8 mouse cellular contexts compared by ENCODE assay signal in genomic region chr3:83994217-83994839, GRCm38 (mm10). TPM values are rescaled to one million over a fixed set of nuclear protein-coding genes. Genes with fewer than 3 reads are reported as not detected.
A peak's percentile ranks its signal among the peaks of the same experiment; 100 is the strongest.
DNase-seq lines count a peak whose midpoint lies in the region; ATAC-seq and TF ChIP-seq lines count a peak whose summit lies in the region.

No protein-coding gene starts in this region.

- H3K36me3 ChIP-seq in hindbrain, embryonic 12.5 days, result no peaks in the 10 kb centered on the region
- no peaks in the 10 kb centered on the region for H3K36me3 ChIP-seq in liver, embryonic 14.5 days (replicated peaks; ENCODE audit: control insufficient read depth, insufficient read depth, low read depth)

- H3K4me1 ChIP-seq in hindbrain, embryonic 12.5 days, result peaks cover 68% of the 10 kb centered on the region
- peaks cover 2 to 5% of the 10 kb centered on the region in 2 experiments; a peak in 1 of 4 replicates for H3K4me1 ChIP-seq in liver, embryonic 14.5 days (replicated peaks; ENCODE audit: control insufficient read depth in 2 of 2, insufficient read depth in 2 of 2, low read length in 1 of 2)

- no peaks in the 10 kb centered on the region for H3K9me3 ChIP-seq in hindbrain, embryonic 12.5 days (replicated peaks)
- no peaks in the 10 kb centered on the region for H3K9me3 ChIP-seq in liver, embryonic 14.5 days (ENCODE audit: control insufficient read depth, low read length)

- no peaks in the 10 kb centered on the region for H3K27me3 ChIP-seq in hindbrain, embryonic 12.5 days
- no peaks in the 10 kb centered on the region for H3K27me3 ChIP-seq in liver, embryonic 14.5 days (ENCODE audit: control insufficient read depth, insufficient read depth, low read length)

- WGBS in hindbrain, embryonic 12.5 days, result 21% methylated on average over 8 of the region's 8 CpGs
- WGBS in liver, embryonic 14.5 days (ENCODE audit: insufficient replicate concordance), result 61% methylated on average over 8 of the region's 8 CpGs

- intact Hi-C loops in left cerebral cortex, postnatal 4 days (cut with DNase I), result no loop called here

- no peak overlapping the region for H3K4me3 ChIP-seq in hindbrain, embryonic 12.5 days
- no peak overlapping the region for H3K4me3 ChIP-seq in liver, embryonic 14.5 days (ENCODE audit: insufficient read depth in 1 of 2, low read depth in 2 of 2, low read length in 2 of 2)

- DNase-seq in left cerebral cortex, postnatal 4 days, result peak; percentile 39
- no peak for DNase-seq in left cerebral cortex, adult 8-10 months (ENCODE audit: low spot score in 2 of 2)
- DNase-seq in liver, embryonic 14.5 days (ENCODE audit: low read depth in 3 of 3, low spot score in 3 of 3), result no peak
- DNase-seq in retina, embryonic 14.5 days (ENCODE audit: low spot score), result peak; percentile 62
- no peak for DNase-seq in urinary bladder, adult 18-20 months (ENCODE audit: low spot score in 2 of 2)
- DNase-seq in layer of hippocampus, postnatal 14 days (ENCODE audit: low spot score in 2 of 2), result no peak
- no peak for DNase-seq in gastrocnemius, postnatal 10 days

- no peak for TF ChIP-seq EP300 in liver, embryonic 14.5 days (IDR thresholded peaks at IDR 0.05; ENCODE audit: low read depth)

- H3K27ac ChIP-seq in hindbrain, embryonic 12.5 days, result 0 out of 2 replicates have a peak overlapping the region, but pooled peaks have one; percentile 23
- H3K27ac ChIP-seq in liver, embryonic 14.5 days, result no peak overlapping the region

- TF ChIP-seq CTCF in liver, embryonic 14.5 days (IDR thresholded peaks at IDR 0.05; ENCODE audit: low read depth), result no peak

- H3K4me2 ChIP-seq in hindbrain, embryonic 12.5 days (replicated peaks), result no peak overlapping the region
- H3K4me2 ChIP-seq in liver, embryonic 14.5 days (ENCODE audit: low read depth), result no peak overlapping the region

- ATAC-seq in hindbrain, embryonic 12.5 days (ENCODE audit: low FRiP score), result peak; percentile 60
- ATAC-seq in liver, embryonic 14.5 days (ENCODE audit: insufficient read depth), result peak; percentile 40; the same call in 1 of the 2 replicates

- no peak overlapping the region for H3K9ac ChIP-seq in hindbrain, embryonic 12.5 days
- H3K9ac ChIP-seq in liver, embryonic 14.5 days (replicated peaks), result no peak overlapping the region

RNA-seq across cellular contexts. Expression of gene Tmem131l, which starts 45.6 kb away (rescaled TPM):
- 100 to 1,000 TPM in 1 of 2 experiments, 10 to 100 TPM in 1; 91.8 to 110 TPM for total RNA-seq in left cerebral cortex, postnatal 4 days (2021)
- total RNA-seq in left cerebral cortex, adult 8-10 months (2022), result 10 to 100 TPM; 17.5 to 23.7 (median 18.6) TPM
- polyA plus RNA-seq in hindbrain, embryonic 12.5 days (2016; fragmentation: Nextera tagmentation; extraction: Ambion mirVana), result 81.5 and 84.3 TPM in 2 replicates
- polyA plus RNA-seq in liver, embryonic 14.5 days (2012; rRNA removed), result 17.9 and 18.9 TPM in 2 replicates
- polyA plus RNA-seq in liver, embryonic 14.5 days (2014; fragmentation: Nextera tagmentation; extraction: Ambion mirVana), result 24.5 and 25.3 TPM in 2 replicates
- total RNA-seq in layer of hippocampus, postnatal 14 days (2021), result 10 to 100 TPM; 31.2 to 42.6 TPM
- total RNA-seq in gastrocnemius, postnatal 10 days (2021), result 10 to 100 TPM; 26.6 to 41.5 TPM

Comparison
In these comparisons a context has a peak if more than half of its experiments do, and no peak if none do; other contexts are left out.
1. DNase-seq: peak in left cerebral cortex, postnatal 4 days (single experiment) and retina, embryonic 14.5 days (single experiment); none in left cerebral cortex, adult 8-10 months (0 of 2), liver, embryonic 14.5 days (0 of 3), urinary bladder, adult 18-20 months (0 of 2), layer of hippocampus, postnatal 14 days (0 of 2) and gastrocnemius, postnatal 10 days (single experiment).